In genomic region chr3:78889326-78889725, GRCm38 (mm10) we compare ENCODE assay signal across 25 mouse cellular contexts.
"Had no signal": no experiment of that assay in that cellular context is flagged by ENCODE, and none has a peak within 500 bp of the region (broad histone marks: within the 10 kb centered on the region; RNA-seq: fewer than 3 reads in every experiment).

No protein-coding gene starts in this region.

- H3K4me3 ChIP-seq: heart, embryonic 13.5 days; heart, embryonic 15.5 days; hindbrain, embryonic 13.5 days; hindbrain, embryonic 15.5 days; kidney, embryonic 15.5 days; limb, embryonic 13.5 days; limb, embryonic 15.5 days had no signal

- H3K9ac ChIP-seq: forebrain, postnatal 0 days; heart, embryonic 13.5 days; heart, embryonic 15.5 days; hindbrain, embryonic 13.5 days; hindbrain, embryonic 15.5 days; kidney, embryonic 15.5 days; limb, embryonic 13.5 days; limb, embryonic 15.5 days had no signal

- H3K27ac ChIP-seq: heart, embryonic 13.5 days; heart, embryonic 15.5 days; hindbrain, embryonic 13.5 days; hindbrain, embryonic 15.5 days; hindbrain, postnatal 0 days; kidney, embryonic 15.5 days; kidney, postnatal 0 days; limb, embryonic 13.5 days; limb, embryonic 15.5 days had no signal

- H3K4me2 ChIP-seq: heart, embryonic 11.5 days; heart, embryonic 13.5 days; heart, embryonic 15.5 days; hindbrain, embryonic 13.5 days; hindbrain, embryonic 15.5 days; kidney, embryonic 15.5 days; limb, embryonic 13.5 days; limb, embryonic 15.5 days had no signal

- H3K9me3 ChIP-seq: heart, embryonic 13.5 days; heart, embryonic 15.5 days; hindbrain, embryonic 13.5 days; hindbrain, embryonic 15.5 days; kidney, embryonic 15.5 days; limb, embryonic 13.5 days; limb, embryonic 15.5 days had no signal

- H3K27me3 ChIP-seq: heart, embryonic 13.5 days; heart, embryonic 15.5 days; hindbrain, embryonic 13.5 days; hindbrain, embryonic 15.5 days; kidney, embryonic 15.5 days; limb, embryonic 13.5 days; limb, embryonic 15.5 days had no signal

- ATAC-seq: forebrain, postnatal 0 days; hindbrain, postnatal 0 days; intestine, embryonic 16.5 days had no signal

- H3K36me3 ChIP-seq: heart, embryonic 13.5 days; heart, embryonic 15.5 days; hindbrain, embryonic 13.5 days; hindbrain, embryonic 15.5 days; kidney, embryonic 15.5 days; limb, embryonic 13.5 days; limb, embryonic 15.5 days had no signal

- DNase-seq: forebrain, postnatal 0 days; gastrocnemius, postnatal 14 days; gastrocnemius, postnatal 36 days; heart, adult 18-20 months; heart, postnatal 14 days; heart, postnatal 36 days; kidney, adult 11 months; kidney, adult 2 months; kidney, adult 9 months; kidney, postnatal 14 days; kidney, postnatal 36 days; layer of hippocampus, adult 9-11 months; layer of hippocampus, postnatal 36 days; left cerebral cortex, postnatal 4 days had no signal

- H3K4me1 ChIP-seq: heart, embryonic 13.5 days; heart, embryonic 15.5 days; hindbrain, embryonic 13.5 days; hindbrain, embryonic 15.5 days; kidney, embryonic 15.5 days; limb, embryonic 15.5 days had no signal
